Mouse (Mus musculus): Measurements from ENCODE around the gene Sox6.

GRCm38 (mm10) chr7:115719791-115720190 is 318.8 kb downstream of the Sox6 start:
- TF ChIP-seq CTCF (IDR thresholded peaks at IDR 0.05; ENCODE audit: extremely low read depth, insufficient read depth, insufficient read length, insufficient replicate concordance) (no peak), POLR2A (IDR thresholded peaks at IDR 0.05; ENCODE audit: low read depth, low read length) (no peak)
